Mouse (Mus musculus) midbrain, embryonic 10.5 days (tissue): ENCODE data around the gene Sergef. TPM values are rescaled to one million over a fixed set of nuclear protein-coding genes. Genes with fewer than 3 reads are reported as not detected.

Experiments
- DNase-seq: peaks from one replicate; pipeline ENCODE4 v3.0.0-alpha.2; 2017; ENCODE audit warnings: low spot score
- H3K27ac ChIP-seq: fragments of 300-500 bp; sonication (generic); replicated peaks from 2 replicates; pipeline ENCODE4 v1.5.1; 2016; ENCODE audit warnings: mild to moderate bottlenecking
- H3K27me3 ChIP-seq: fragments of 300-500 bp; sonication (generic); 2 replicates; pipeline ENCODE4 v1.6.1; 2016; ENCODE audit warnings: low read depth, mild to moderate bottlenecking; ENCODE audit not compliant: poor library complexity, severe bottlenecking
- H3K36me3 ChIP-seq: fragments of 300-500 bp; sonication (generic); 2 replicates; pipeline ENCODE4 v1.6.1; 2016; ENCODE audit warnings: mild to moderate bottlenecking, moderate library complexity
- H3K4me1 ChIP-seq: fragments of 300-500 bp; sonication (generic); 2 replicates; pipeline ENCODE4 v1.6.1; 2016
- H3K4me3 ChIP-seq: fragments of 300-500 bp; sonication (generic); 2 replicates; pipeline ENCODE4 v1.5.1; 2016; ENCODE audit warnings: mild to moderate bottlenecking, moderate library complexity
- H3K9me3 ChIP-seq: fragments of 300-500 bp; sonication (generic); replicated peaks from 2 replicates; pipeline ENCODE4 v1.6.1; 2016; ENCODE audit warnings: mild to moderate bottlenecking
- WGBS: fragments of 180-500 bp; shearing (Covaris S2); methylation state at CpG from one replicate; pipeline ENCODE4 v1.1.7; 2016; 5-methylcytosine and 5-hydroxymethylcytosine counted together
- polyA plus RNA-seq: library from polyadenylated mRNA; unstranded; fragments of >200 nt; fragmentation: Nextera tagmentation; extraction: Ambion mirVana; gene quantifications from 2 replicates; pipeline ENCODE4 v1.2.1, GENCODE M21; 2016

The Sergef gene
- polyA plus RNA-seq, 1 experiment from 2014 or later: 17.6 TPM

DNA sequence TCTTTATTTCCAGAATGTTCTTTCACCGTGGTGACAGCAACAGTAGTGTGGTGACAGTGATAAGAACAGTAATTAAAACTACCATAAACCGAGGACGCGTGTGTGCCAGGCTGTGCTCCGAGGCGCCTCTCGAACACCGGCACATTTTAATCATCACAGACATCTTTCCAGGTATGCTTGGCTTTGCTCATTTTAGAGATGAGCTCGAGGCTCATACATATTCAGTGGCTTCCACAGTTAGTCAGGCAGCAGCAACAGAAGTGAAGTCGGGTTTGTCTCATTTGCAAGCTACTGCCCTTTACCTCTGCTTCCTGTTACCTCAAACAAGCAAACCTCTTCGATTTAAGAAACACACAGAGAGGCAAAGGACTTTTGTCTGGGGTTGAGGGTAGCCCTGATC lies 120.5 kb downstream of the Sergef start:
- Histone ChIP-seq H3K27me3 (no peaks in the 10 kb centered on the region), H3K36me3 (no peaks in the 10 kb centered on the region), H3K27ac (no peak overlapping the region), H3K4me1 (no peaks in the 10 kb centered on the region), H3K9me3 (no peaks in the 10 kb centered on the region), H3K4me3 (no peak overlapping the region)
- no peak for DNase-seq
- WGBS: 86% methylated on average over 11 of the region's 11 CpGs

DNA sequence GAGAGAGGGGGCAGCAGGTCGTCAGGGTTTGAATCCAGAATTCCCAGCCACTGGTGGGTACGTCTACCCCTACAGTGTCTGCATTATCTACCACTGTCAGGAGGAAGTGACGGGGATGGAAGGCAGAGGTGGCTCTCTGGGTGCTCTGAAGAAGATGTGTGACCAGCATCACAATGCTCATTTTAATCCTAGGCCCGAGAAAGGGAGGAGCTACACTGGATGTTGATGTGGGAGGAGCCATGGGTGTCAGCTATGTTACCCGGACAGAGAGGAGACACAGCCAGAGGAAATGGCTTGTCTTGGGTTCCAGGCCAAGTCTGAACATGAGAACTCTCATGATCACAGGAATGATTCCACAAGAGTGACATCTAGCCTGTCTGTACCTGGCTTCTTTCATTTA lies 122.4 kb downstream of the Sergef start:
- 76% methylated on average over 5 of the region's 5 CpGs for WGBS

GRCm38 (mm10) chr7:46515960-46516359 lies 123.6 kb downstream of the Sergef start:
- H3K4me3 ChIP-seq: no peak overlapping the region
- peaks cover 4% of the 10 kb centered on the region for H3K4me1 ChIP-seq
- 78% methylated on average over 5 of the region's 5 CpGs for WGBS
- H3K36me3 ChIP-seq: no peaks in the 10 kb centered on the region
- no peaks in the 10 kb centered on the region for H3K9me3 ChIP-seq
- peaks cover 2% of the 10 kb centered on the region for H3K27me3 ChIP-seq
- DNase-seq: no peak
- no peak overlapping the region for H3K27ac ChIP-seq

More for the DNA sequence above, 122.4 kb downstream of the Sergef start:
- DNase-seq: no peak
- 0 out of 2 replicates have a peak, but pooled peaks cover 3% of the 10 kb centered on the region for H3K4me1 ChIP-seq
- no peaks in the 10 kb centered on the region for H3K9me3 ChIP-seq
- H3K27me3 ChIP-seq: no peaks in the 10 kb centered on the region
- no peak overlapping the region for H3K27ac ChIP-seq
- no peak overlapping the region for H3K4me3 ChIP-seq
- H3K36me3 ChIP-seq: no peaks in the 10 kb centered on the region

GRCm38 (mm10) chr7:46514981-46515380 lies 124.6 kb downstream of the Sergef start:
- WGBS: 91% methylated on average over 8 of the region's 8 CpGs
- H3K9me3 ChIP-seq: no peaks in the 10 kb centered on the region
- no peak for DNase-seq

DNA sequence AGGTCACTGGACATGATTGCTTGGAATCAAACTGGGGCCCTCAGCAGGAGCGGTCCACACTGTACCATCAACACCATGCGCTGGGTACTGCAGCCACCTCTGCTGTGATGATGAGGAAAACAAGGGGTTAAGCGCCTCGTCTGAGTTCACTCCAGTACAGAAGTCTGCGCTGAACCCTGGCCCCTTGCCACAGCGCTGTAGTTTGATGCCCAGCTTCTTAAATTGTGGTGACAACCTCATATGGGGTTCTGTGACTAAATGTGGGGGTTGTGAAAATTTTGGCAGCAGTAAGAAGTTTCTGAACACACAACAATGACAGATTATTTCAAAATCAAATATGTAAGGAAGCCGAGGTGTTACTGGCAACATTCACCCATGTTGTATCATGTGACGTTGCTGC lies 126.0 kb downstream of the Sergef start:
- Histone ChIP-seq H3K36me3 (no peaks in the 10 kb centered on the region), H3K27ac (no peak overlapping the region), H3K27me3 (peaks cover 7% of the 10 kb centered on the region), H3K9me3 (no peaks in the 10 kb centered on the region), H3K4me1 (peaks cover 26% of the 10 kb centered on the region), H3K4me3 (no peak overlapping the region)
- WGBS: 91% methylated on average over 8 of the region's 8 CpGs
- no peak for DNase-seq

More at GRCm38 (mm10) chr7:46514981-46515380, 124.6 kb downstream of the Sergef start:
- no peak overlapping the region for H3K27ac ChIP-seq
- peaks cover 7% of the 10 kb centered on the region for H3K27me3 ChIP-seq
- peaks cover 12% of the 10 kb centered on the region for H3K4me1 ChIP-seq
- no peak overlapping the region for H3K4me3 ChIP-seq
- no peaks in the 10 kb centered on the region for H3K36me3 ChIP-seq

DNA sequence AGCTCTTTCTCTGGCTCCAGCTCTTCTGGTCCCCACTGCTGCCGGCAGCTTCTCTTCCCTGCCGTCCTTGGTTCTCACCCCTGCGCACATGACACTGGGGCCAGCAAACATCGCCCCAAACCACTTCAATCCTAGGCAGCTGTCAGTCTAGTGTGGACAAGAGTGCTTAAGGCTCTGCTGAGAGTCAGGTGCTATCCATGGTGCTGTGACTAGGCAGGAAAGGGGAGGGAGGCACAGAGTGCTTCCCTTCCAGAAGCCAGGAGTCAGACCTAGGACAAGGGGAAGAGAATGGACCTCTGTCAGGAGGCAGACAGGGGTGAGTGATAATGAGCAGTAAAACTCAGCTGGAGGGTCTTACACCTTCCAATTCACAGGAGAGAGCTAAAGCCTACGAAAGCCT lies 126.8 kb downstream of the Sergef start:
- WGBS: 81% methylated on average over 5 of the region's 5 CpGs

GRCm38 (mm10) chr7:46510806-46511205 lies 128.8 kb downstream of the Sergef start:
- no peak for DNase-seq
- Histone ChIP-seq H3K27me3 (peaks cover 14% of the 10 kb centered on the region), H3K27ac (peak overlapping the region; percentile 38; the same call in 1 of the 2 replicates), H3K4me3 (no peak overlapping the region), H3K9me3 (no peaks in the 10 kb centered on the region), H3K4me1 (peaks cover 28% of the 10 kb centered on the region), H3K36me3 (no peaks in the 10 kb centered on the region)
- 69% methylated on average over 2 of the region's 2 CpGs for WGBS

More for the DNA sequence above, 126.8 kb downstream of the Sergef start:
- no peak for DNase-seq
- Histone ChIP-seq H3K9me3 (no peaks in the 10 kb centered on the region), H3K27ac (no peak overlapping the region), H3K4me3 (no peak overlapping the region), H3K36me3 (no peaks in the 10 kb centered on the region), H3K27me3 (peaks cover 9% of the 10 kb centered on the region), H3K4me1 (peaks cover 28% of the 10 kb centered on the region)

DNA sequence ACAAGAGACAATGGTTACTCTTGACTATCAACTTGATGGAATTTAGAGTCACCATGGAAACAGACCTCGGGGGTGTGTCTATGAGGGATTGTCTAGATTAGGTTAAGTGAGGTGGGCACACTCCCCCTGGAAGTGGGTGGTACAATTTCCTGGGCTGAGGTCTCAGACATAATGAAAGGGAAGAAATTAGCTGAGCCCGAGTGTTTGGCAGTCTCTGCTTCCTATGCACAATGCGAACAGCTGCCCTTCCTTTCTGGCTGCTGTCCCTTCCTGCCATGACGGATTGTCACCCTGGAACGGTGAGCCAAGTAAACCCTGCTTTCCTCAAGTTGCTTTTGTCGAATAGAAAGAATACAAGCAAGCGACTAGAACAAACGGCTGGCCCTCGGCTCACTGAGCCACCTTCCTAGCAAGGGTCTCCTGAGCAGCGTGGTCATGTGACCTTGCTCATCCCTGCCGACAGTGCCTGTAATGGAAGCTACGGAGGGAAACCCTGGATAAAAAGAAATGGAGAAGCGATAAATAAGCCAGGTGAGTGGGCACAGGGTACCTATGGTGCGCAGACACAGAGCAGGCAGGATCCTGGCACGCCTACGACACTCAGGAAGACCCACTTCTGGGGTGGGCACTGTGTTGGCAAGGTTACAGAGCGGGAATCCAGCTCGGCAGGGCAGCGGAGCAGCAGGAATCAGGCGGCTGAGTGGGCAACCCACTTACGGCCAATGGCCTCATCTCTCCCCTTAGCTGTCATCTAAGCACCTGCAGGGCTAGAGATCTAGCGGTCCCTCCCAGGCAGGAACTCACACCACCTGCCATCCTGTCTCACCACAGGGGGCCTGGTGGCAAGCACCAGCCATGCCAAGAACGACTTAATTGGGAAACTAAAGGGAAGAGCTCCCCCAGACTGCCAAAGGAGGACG lies 130.0 kb downstream of the Sergef start:
- peaks cover 28% of the 10 kb centered on the region for H3K4me1 ChIP-seq
- no peaks in the 10 kb centered on the region for H3K36me3 ChIP-seq
- H3K4me3 ChIP-seq: peak overlapping the region; percentile 26
- H3K27ac ChIP-seq: peak overlapping the region; percentile 72
- WGBS: 52% methylated on average over 24 of the region's 24 CpGs
- DNase-seq: peak; percentile 33
- no peaks in the 10 kb centered on the region for H3K9me3 ChIP-seq
- H3K27me3 ChIP-seq: peaks cover 14% of the 10 kb centered on the region

GRCm38 (mm10) chr7:46508590-46509318 lies 130.9 kb downstream of the Sergef start:
- H3K4me1 ChIP-seq: peaks cover 28% of the 10 kb centered on the region
- DNase-seq: no peak
- no peaks in the 10 kb centered on the region for H3K9me3 ChIP-seq
- H3K27ac ChIP-seq: peak overlapping the region; percentile 72
- H3K4me3 ChIP-seq: no peak overlapping the region
- H3K27me3 ChIP-seq: peaks cover 14% of the 10 kb centered on the region
- 76% methylated on average over 12 of the region's 12 CpGs for WGBS
- no peaks in the 10 kb centered on the region for H3K36me3 ChIP-seq

- H3K4me3 ChIP-seq: no peak overlapping the region
- DNase-seq: no peak
- H3K27ac ChIP-seq: no peak overlapping the region
- 0 out of 2 replicates have a peak, but pooled peaks cover 7% of the 10 kb centered on the region for H3K27me3 ChIP-seq
- 74% methylated on average over 4 of the region's 4 CpGs for WGBS
- peaks cover 7% of the 10 kb centered on the region; the same call in 1 of the 2 replicates for H3K36me3 ChIP-seq
- H3K9me3 ChIP-seq: no peaks in the 10 kb centered on the region
- H3K4me1 ChIP-seq: peaks cover 18% of the 10 kb centered on the region
These were observed 135.4 kb downstream of the Sergef start for GRCm38 (mm10) chr7:46504157-46504556.

- 92% methylated on average over 13 of the region's 13 CpGs for WGBS
- Histone ChIP-seq H3K27ac (no peak overlapping the region), H3K4me1 (peaks cover 10% of the 10 kb centered on the region), H3K36me3 (peaks cover 7% of the 10 kb centered on the region; the same call in 1 of the 2 replicates), H3K27me3 (0 out of 2 replicates have a peak, but pooled peaks cover 3% of the 10 kb centered on the region), H3K4me3 (no peak overlapping the region), H3K9me3 (no peaks in the 10 kb centered on the region)
- no peak for DNase-seq
These were observed 137.0 kb downstream of the Sergef start for GRCm38 (mm10) chr7:46502650-46503049.

- WGBS: 90% methylated on average over 2 of the region's 2 CpGs
- Histone ChIP-seq H3K9me3 (no peaks in the 10 kb centered on the region), H3K36me3 (peaks cover 7% of the 10 kb centered on the region; the same call in 1 of the 2 replicates), H3K4me3 (no peak overlapping the region), H3K27ac (no peak overlapping the region), H3K27me3 (no peaks in the 10 kb centered on the region), H3K4me1 (peaks cover 10% of the 10 kb centered on the region)
- no peak for DNase-seq
These were observed 138.1 kb downstream of the Sergef start for GRCm38 (mm10) chr7:46501458-46501857.
